Mouse (Mus musculus): ENCODE results near the gene Nkrf. TPM values are rescaled to one million over a fixed set of nuclear protein-coding genes. Genes with fewer than 3 reads are reported as not detected.

The Nkrf gene
- 19.5 and 20.3 TPM in 2 replicates for polyA plus RNA-seq (2015; fragmentation: Nextera tagmentation; extraction: Ambion mirVana)

- H3K36me3 ChIP-seq (ENCODE audit: control insufficient read depth, insufficient read depth, low read length) = no peaks in the 10 kb centered on the region
- H3K27ac ChIP-seq (ENCODE audit: low read length) = peak within 1 kb of the TSS; percentile 88
- no peaks in the 10 kb centered on the region for H3K9me3 ChIP-seq (replicated peaks; ENCODE audit: control insufficient read depth, low read length, poor library complexity, severe bottlenecking)
- peak within 1 kb of the TSS; percentile 70 for H3K9ac ChIP-seq (ENCODE audit: low read depth, low read length)
- no peaks in the 10 kb centered on the region for H3K27me3 ChIP-seq (ENCODE audit: control insufficient read depth, insufficient read depth, low read depth, low read length)
- peak; percentile 86 for ATAC-seq
- 22% methylated on average over 32 of the region's 47 CpGs for WGBS
- H3K4me1 ChIP-seq (ENCODE audit: control insufficient read depth, insufficient read depth, low read length) = no peaks in the 10 kb centered on the region
- peak within 1 kb of the TSS; percentile 59 for H3K4me3 ChIP-seq (ENCODE audit: low read depth, low read length)
- H3K4me2 ChIP-seq (ENCODE audit: low read length) = peak within 1 kb of the TSS; percentile 53
Measured at GRCm38 (mm10) chrX:36902321-36903114, at the start of gene Nkrf. Nkrf (minus strand) TSS chrX:36902899.

GRCm38 (mm10) chrX:36941106-36941505 is 38.4 kb upstream of the Nkrf start:
- Histone ChIP-seq H3K9me3 (replicated peaks; ENCODE audit: control insufficient read depth, low read length, poor library complexity, severe bottlenecking) (no peaks in the 10 kb centered on the region; the same call in 1 of the 2 replicates), H3K9ac (ENCODE audit: low read depth, low read length) (no peak overlapping the region), H3K36me3 (ENCODE audit: control insufficient read depth, insufficient read depth, low read length) (peaks cover 9% of the 10 kb centered on the region; the same call in 1 of the 2 replicates), H3K27me3 (ENCODE audit: control insufficient read depth, insufficient read depth, low read depth, low read length) (no peaks in the 10 kb centered on the region), H3K4me3 (ENCODE audit: low read depth, low read length) (no peak overlapping the region), H3K4me1 (ENCODE audit: control insufficient read depth, insufficient read depth, low read length) (no peaks in the 10 kb centered on the region), H3K27ac (ENCODE audit: low read length) (no peak overlapping the region), H3K4me2 (ENCODE audit: low read length) (no peak overlapping the region)
- no peak for ATAC-seq
- 90% methylated on average over 3 of the region's 3 CpGs for WGBS

GRCm38 (mm10) chrX:36939806-36940413 is 37.2 kb upstream of the Nkrf start:
- Histone ChIP-seq H3K4me1 (ENCODE audit: control insufficient read depth, insufficient read depth, low read length) (no peaks in the 10 kb centered on the region), H3K27me3 (ENCODE audit: control insufficient read depth, insufficient read depth, low read depth, low read length) (no peaks in the 10 kb centered on the region), H3K9ac (ENCODE audit: low read depth, low read length) (no peak overlapping the region), H3K9me3 (replicated peaks; ENCODE audit: control insufficient read depth, low read length, poor library complexity, severe bottlenecking) (no peaks in the 10 kb centered on the region; the same call in 1 of the 2 replicates), H3K4me2 (ENCODE audit: low read length) (no peak overlapping the region), H3K27ac (ENCODE audit: low read length) (no peak overlapping the region), H3K4me3 (ENCODE audit: low read depth, low read length) (no peak overlapping the region), H3K36me3 (ENCODE audit: control insufficient read depth, insufficient read depth, low read length) (peaks cover 9% of the 10 kb centered on the region; the same call in 1 of the 2 replicates)
- 75% methylated on average over 4 of the region's 4 CpGs for WGBS
- ATAC-seq = no peak

GRCm38 (mm10) chrX:36935326-36935966 is 32.7 kb upstream of the Nkrf start:
- no peak for ATAC-seq
- 77% methylated on average over 7 of the region's 7 CpGs for WGBS
- H3K4me2 ChIP-seq (ENCODE audit: low read length) = no peak overlapping the region

GRCm38 (mm10) chrX:36930574-36930973 is 27.9 kb upstream of the Nkrf start:
- no peaks in the 10 kb centered on the region for H3K9me3 ChIP-seq (replicated peaks; ENCODE audit: control insufficient read depth, low read length, poor library complexity, severe bottlenecking)
- H3K4me1 ChIP-seq (ENCODE audit: control insufficient read depth, insufficient read depth, low read length) = no peaks in the 10 kb centered on the region
- ATAC-seq = no peak
- 0 out of 2 replicates have a peak, but pooled peaks cover 2% of the 10 kb centered on the region for H3K36me3 ChIP-seq (ENCODE audit: control insufficient read depth, insufficient read depth, low read length)
- no peaks in the 10 kb centered on the region for H3K27me3 ChIP-seq (ENCODE audit: control insufficient read depth, insufficient read depth, low read depth, low read length)
- H3K4me3 ChIP-seq (ENCODE audit: low read depth, low read length) = no peak overlapping the region
- WGBS = 24% methylated on average over 1 of the region's 1 CpGs
- H3K9ac ChIP-seq (ENCODE audit: low read depth, low read length) = no peak overlapping the region
- no peak overlapping the region for H3K4me2 ChIP-seq (ENCODE audit: low read length)
- H3K27ac ChIP-seq (ENCODE audit: low read length) = no peak overlapping the region

More at GRCm38 (mm10) chrX:36935326-36935966, 32.7 kb upstream of the Nkrf start:
- H3K9ac ChIP-seq (ENCODE audit: low read depth, low read length) = no peak overlapping the region
- H3K36me3 ChIP-seq (ENCODE audit: control insufficient read depth, insufficient read depth, low read length) = no peaks in the 10 kb centered on the region
- no peaks in the 10 kb centered on the region for H3K27me3 ChIP-seq (ENCODE audit: control insufficient read depth, insufficient read depth, low read depth, low read length)
- no peaks in the 10 kb centered on the region for H3K4me1 ChIP-seq (ENCODE audit: control insufficient read depth, insufficient read depth, low read length)
- no peak overlapping the region for H3K27ac ChIP-seq (ENCODE audit: low read length)
- H3K4me3 ChIP-seq (ENCODE audit: low read depth, low read length) = no peak overlapping the region
- H3K9me3 ChIP-seq (replicated peaks; ENCODE audit: control insufficient read depth, low read length, poor library complexity, severe bottlenecking) = no peaks in the 10 kb centered on the region

GRCm38 (mm10) chrX:36929694-36930093 is 27.0 kb upstream of the Nkrf start:
- H3K36me3 ChIP-seq (ENCODE audit: control insufficient read depth, insufficient read depth, low read length) = 0 out of 2 replicates have a peak, but pooled peaks cover 3% of the 10 kb centered on the region
- no peak for ATAC-seq
- H3K9me3 ChIP-seq (replicated peaks; ENCODE audit: control insufficient read depth, low read length, poor library complexity, severe bottlenecking) = no peaks in the 10 kb centered on the region
- no peak overlapping the region for H3K4me3 ChIP-seq (ENCODE audit: low read depth, low read length)
- H3K4me1 ChIP-seq (ENCODE audit: control insufficient read depth, insufficient read depth, low read length) = no peaks in the 10 kb centered on the region
- WGBS = 74% methylated on average over 4 of the region's 4 CpGs
- no peaks in the 10 kb centered on the region for H3K27me3 ChIP-seq (ENCODE audit: control insufficient read depth, insufficient read depth, low read depth, low read length)
- H3K27ac ChIP-seq (ENCODE audit: low read length) = no peak overlapping the region
- H3K9ac ChIP-seq (ENCODE audit: low read depth, low read length) = no peak overlapping the region
- no peak overlapping the region for H3K4me2 ChIP-seq (ENCODE audit: low read length)

GRCm38 (mm10) chrX:36928791-36929190 is 26.1 kb upstream of the Nkrf start:
- Histone ChIP-seq H3K4me3 (ENCODE audit: low read depth, low read length) (no peak overlapping the region), H3K9ac (ENCODE audit: low read depth, low read length) (no peak overlapping the region), H3K36me3 (ENCODE audit: control insufficient read depth, insufficient read depth, low read length) (0 out of 2 replicates have a peak, but pooled peaks cover 3% of the 10 kb centered on the region), H3K4me1 (ENCODE audit: control insufficient read depth, insufficient read depth, low read length) (no peaks in the 10 kb centered on the region), H3K4me2 (ENCODE audit: low read length) (no peak overlapping the region), H3K27me3 (ENCODE audit: control insufficient read depth, insufficient read depth, low read depth, low read length) (no peaks in the 10 kb centered on the region), H3K9me3 (replicated peaks; ENCODE audit: control insufficient read depth, low read length, poor library complexity, severe bottlenecking) (no peaks in the 10 kb centered on the region), H3K27ac (ENCODE audit: low read length) (no peak overlapping the region)
- ATAC-seq = no peak
- 83% methylated on average over 4 of the region's 4 CpGs for WGBS

GRCm38 (mm10) chrX:36921346-36921745 is 18.6 kb upstream of the Nkrf start:
- WGBS = 87% methylated on average over 4 of the region's 4 CpGs
- Histone ChIP-seq H3K9me3 (replicated peaks; ENCODE audit: control insufficient read depth, low read length, poor library complexity, severe bottlenecking) (no peaks in the 10 kb centered on the region), H3K4me2 (ENCODE audit: low read length) (no peak overlapping the region), H3K9ac (ENCODE audit: low read depth, low read length) (no peak overlapping the region), H3K4me3 (ENCODE audit: low read depth, low read length) (no peak overlapping the region), H3K27me3 (ENCODE audit: control insufficient read depth, insufficient read depth, low read depth, low read length) (no peaks in the 10 kb centered on the region), H3K27ac (ENCODE audit: low read length) (no peak overlapping the region), H3K36me3 (ENCODE audit: control insufficient read depth, insufficient read depth, low read length) (0 out of 2 replicates have a peak, but pooled peaks cover 5% of the 10 kb centered on the region), H3K4me1 (ENCODE audit: control insufficient read depth, insufficient read depth, low read length) (no peaks in the 10 kb centered on the region)
- ATAC-seq = no peak

Data from midbrain, embryonic 16.5 days (tissue).